Mouse (Mus musculus) stomach, embryonic 15.5 days (tissue): Measurements from ENCODE around the gene Gm5148. TPM values are rescaled to one million over a fixed set of nuclear protein-coding genes. Genes with fewer than 3 reads are reported as not detected.

Source experiments
- ATAC-seq: fragments of 200-750 bp; cut with Nextera tagmentation; 2 replicates; pipeline ENCODE4 v1.8.0; 2017; ENCODE audit warnings: low read depth, moderate number of reproducible peaks, moderate TSS enrichment; ENCODE audit not compliant: insufficient read depth, low FRiP score
- H3K27ac ChIP-seq: fragments of 300-500 bp; sonication (generic); 2 replicates; pipeline ENCODE4 v1.5.1; 2015; ENCODE audit warnings: mild to moderate bottlenecking, inconsistent platforms
- H3K27me3 ChIP-seq: fragments of 300-500 bp; sonication (generic); replicated peaks from 2 replicates; pipeline ENCODE4 v1.6.1; 2015; ENCODE audit warnings: inconsistent platforms
- H3K36me3 ChIP-seq: fragments of 300-500 bp; sonication (generic); 2 replicates; pipeline ENCODE4 v1.6.1; 2015; ENCODE audit warnings: inconsistent platforms
- H3K4me1 ChIP-seq: fragments of 300-500 bp; sonication (generic); 2 replicates; pipeline ENCODE4 v1.6.1; 2015; ENCODE audit warnings: inconsistent platforms
- H3K4me2 ChIP-seq: fragments of 300-500 bp; sonication (generic); 2 replicates; pipeline ENCODE4 v1.6.1; 2015; ENCODE audit warnings: mild to moderate bottlenecking, inconsistent platforms
- H3K4me3 ChIP-seq: fragments of 300-500 bp; sonication (generic); replicated peaks from 2 replicates; pipeline ENCODE4 v1.5.1; 2015; ENCODE audit warnings: inconsistent platforms
- H3K9ac ChIP-seq: fragments of 300-500 bp; sonication (generic); 2 replicates; pipeline ENCODE4 v1.6.1; 2015; ENCODE audit warnings: inconsistent platforms
- H3K9me3 ChIP-seq: fragments of 300-500 bp; sonication (generic); 2 replicates; pipeline ENCODE4 v1.6.1; 2016; ENCODE audit warnings: inconsistent platforms
- WGBS: fragments of 180-500 bp; shearing (Covaris S2); methylation state at CpG from one replicate; pipeline ENCODE4 v1.1.7; 2015; 5-methylcytosine and 5-hydroxymethylcytosine counted together
- polyA plus RNA-seq: library from polyadenylated mRNA; unstranded; fragments of >200 nt; fragmentation: Nextera tagmentation; extraction: Ambion mirVana; gene quantifications from 2 replicates; pipeline ENCODE4 v1.2.1, GENCODE M21; 2015

The Gm5148 gene
- polyA plus RNA-seq, 1 experiment from 2014 or later: 5.9 TPM

GRCm38 (mm10) chr3:37758124-37758523 lies 33.8 kb upstream of the Gm5148 start:
- WGBS: 10% methylated on average over 12 of the region's 12 CpGs
- Histone ChIP-seq H3K27ac (peak overlapping the region; percentile 60), H3K36me3 (no peaks in the 10 kb centered on the region), H3K4me2 (peak overlapping the region; percentile 39), H3K9ac (no peak overlapping the region), H3K4me3 (no peak overlapping the region), H3K27me3 (no peaks in the 10 kb centered on the region), H3K9me3 (no peaks in the 10 kb centered on the region), H3K4me1 (peaks cover 17% of the 10 kb centered on the region)
- ATAC-seq: peak; percentile 71; the same call in 1 of the 2 replicates

GRCm38 (mm10) chr3:37757613-37758012 lies 33.3 kb upstream of the Gm5148 start:
- Histone ChIP-seq H3K27ac (no peak overlapping the region), H3K4me1 (peaks cover 16% of the 10 kb centered on the region), H3K4me2 (no peak overlapping the region), H3K9ac (no peak overlapping the region), H3K4me3 (no peak overlapping the region), H3K27me3 (no peaks in the 10 kb centered on the region), H3K36me3 (no peaks in the 10 kb centered on the region), H3K9me3 (no peaks in the 10 kb centered on the region)
- no peak for ATAC-seq
- WGBS: 32% methylated on average over 4 of the region's 4 CpGs

GRCm38 (mm10) chr3:37756005-37756404 lies 31.7 kb upstream of the Gm5148 start:
- no peak overlapping the region for H3K9ac ChIP-seq
- no peaks in the 10 kb centered on the region for H3K36me3 ChIP-seq
- no peaks in the 10 kb centered on the region for H3K9me3 ChIP-seq
- H3K4me1 ChIP-seq: peaks cover 14% of the 10 kb centered on the region
- WGBS: 72% methylated on average over 2 of the region's 2 CpGs
- no peak overlapping the region for H3K4me2 ChIP-seq
- no peak overlapping the region for H3K4me3 ChIP-seq
- no peak overlapping the region for H3K27ac ChIP-seq
- ATAC-seq: no peak
- H3K27me3 ChIP-seq: no peaks in the 10 kb centered on the region

GRCm38 (mm10) chr3:37754639-37755038 lies 30.3 kb upstream of the Gm5148 start:
- no peak overlapping the region for H3K9ac ChIP-seq
- H3K4me3 ChIP-seq: no peak overlapping the region
- H3K36me3 ChIP-seq: no peaks in the 10 kb centered on the region
- no peaks in the 10 kb centered on the region for H3K27me3 ChIP-seq
- H3K9me3 ChIP-seq: no peaks in the 10 kb centered on the region
- WGBS: 88% methylated on average over 3 of the region's 3 CpGs
- peaks cover 14% of the 10 kb centered on the region for H3K4me1 ChIP-seq
- no peak for ATAC-seq
- no peak overlapping the region for H3K27ac ChIP-seq
- H3K4me2 ChIP-seq: no peak overlapping the region

DNA sequence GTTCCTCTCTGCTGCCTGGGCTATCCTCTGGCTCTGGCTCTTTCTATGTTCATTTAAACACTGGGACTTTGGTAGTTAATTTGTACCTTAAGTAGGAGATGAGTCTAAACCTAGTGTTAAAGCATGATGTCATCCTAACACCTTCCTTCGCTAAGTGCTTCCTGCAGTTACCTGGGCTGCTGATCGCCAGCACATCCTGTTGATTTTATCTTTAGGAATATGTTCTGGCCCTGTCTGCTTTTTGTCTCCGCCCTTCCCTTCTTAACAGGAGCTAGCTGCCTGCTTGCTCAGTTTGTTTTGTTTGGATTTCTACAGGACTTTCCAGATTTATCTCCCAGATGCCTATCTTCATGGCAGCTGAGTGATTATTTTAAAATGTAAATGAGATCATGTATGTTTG lies 28.9 kb upstream of the Gm5148 start:
- no peak overlapping the region for H3K9ac ChIP-seq
- H3K9me3 ChIP-seq: no peaks in the 10 kb centered on the region
- 62% methylated on average over 3 of the region's 3 CpGs for WGBS
- H3K27ac ChIP-seq: no peak overlapping the region
- no peak for ATAC-seq
- peaks cover 6% of the 10 kb centered on the region; the same call in 1 of the 2 replicates for H3K4me1 ChIP-seq
- no peaks in the 10 kb centered on the region for H3K36me3 ChIP-seq
- H3K27me3 ChIP-seq: no peaks in the 10 kb centered on the region
- no peak overlapping the region for H3K4me2 ChIP-seq
- no peak overlapping the region for H3K4me3 ChIP-seq

- peak; percentile 92 for ATAC-seq
- Histone ChIP-seq H3K27me3 (no peaks in the 10 kb centered on the region), H3K9ac (no peak overlapping the region), H3K27ac (peak overlapping the region; percentile 74), H3K4me3 (no peak overlapping the region), H3K4me2 (no peak overlapping the region), H3K9me3 (no peaks in the 10 kb centered on the region), H3K4me1 (no peaks in the 10 kb centered on the region), H3K36me3 (no peaks in the 10 kb centered on the region)
- 73% methylated on average over 16 of the region's 16 CpGs for WGBS
Observed at GRCm38 (mm10) chr3:37748002-37748733, 23.9 kb upstream of the Gm5148 start.

- no peak overlapping the region for H3K4me3 ChIP-seq
- H3K4me1 ChIP-seq: no peaks in the 10 kb centered on the region
- no peak overlapping the region for H3K9ac ChIP-seq
- H3K36me3 ChIP-seq: no peaks in the 10 kb centered on the region
- ATAC-seq: no peak
- H3K9me3 ChIP-seq: no peaks in the 10 kb centered on the region
- peak overlapping the region; percentile 74 for H3K27ac ChIP-seq
- H3K27me3 ChIP-seq: no peaks in the 10 kb centered on the region
- no peak overlapping the region for H3K4me2 ChIP-seq
- 71% methylated on average over 9 of the region's 9 CpGs for WGBS
Observed at GRCm38 (mm10) chr3:37747258-37748001, 23.1 kb upstream of the Gm5148 start.

GRCm38 (mm10) chr3:37744050-37744449 lies 19.8 kb upstream of the Gm5148 start:
- ATAC-seq: no peak
- H3K4me2 ChIP-seq: no peak overlapping the region
- no peak overlapping the region for H3K9ac ChIP-seq
- no peaks in the 10 kb centered on the region for H3K36me3 ChIP-seq
- no peaks in the 10 kb centered on the region for H3K9me3 ChIP-seq
- WGBS: 73% methylated on average over 2 of the region's 2 CpGs
- no peak overlapping the region for H3K27ac ChIP-seq
- no peaks in the 10 kb centered on the region for H3K27me3 ChIP-seq
- H3K4me3 ChIP-seq: no peak overlapping the region
- no peaks in the 10 kb centered on the region for H3K4me1 ChIP-seq

DNA sequence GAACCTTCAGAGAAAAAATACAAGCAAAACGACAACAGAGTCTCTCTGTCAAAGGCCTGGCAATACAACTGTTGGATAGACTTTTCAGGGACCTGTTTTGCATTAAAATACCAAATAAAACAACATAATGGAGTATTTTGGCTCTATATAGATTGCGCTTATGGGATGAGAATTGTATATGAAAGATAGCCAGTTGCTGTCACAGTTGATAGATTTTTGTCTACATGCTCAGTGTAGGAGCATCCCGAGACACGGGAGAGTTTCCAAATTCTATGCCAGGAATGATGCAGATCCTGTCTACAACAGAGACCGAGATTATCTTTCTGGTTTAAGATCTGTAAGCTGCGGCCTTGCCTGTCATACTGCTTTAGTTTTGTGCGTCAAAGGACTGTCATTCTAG lies 15.7 kb upstream of the Gm5148 start:
- no peak overlapping the region for H3K4me3 ChIP-seq
- no peak overlapping the region for H3K9ac ChIP-seq
- WGBS: 72% methylated on average over 7 of the region's 7 CpGs
- no peak overlapping the region for H3K4me2 ChIP-seq
- H3K9me3 ChIP-seq: no peaks in the 10 kb centered on the region
- no peaks in the 10 kb centered on the region for H3K36me3 ChIP-seq
- H3K4me1 ChIP-seq: peaks cover 6% of the 10 kb centered on the region; the same call in 1 of the 2 replicates
- no peaks in the 10 kb centered on the region for H3K27me3 ChIP-seq
- no peak for ATAC-seq
- no peak overlapping the region for H3K27ac ChIP-seq

- peak overlapping the region; percentile 46; the same call in 1 of the 2 replicates for H3K27ac ChIP-seq
- 78% methylated on average over 17 of the region's 17 CpGs for WGBS
- peaks cover 9% of the 10 kb centered on the region; the same call in 1 of the 2 replicates for H3K4me1 ChIP-seq
- H3K4me2 ChIP-seq: no peak overlapping the region
- no peak for ATAC-seq
- no peaks in the 10 kb centered on the region for H3K9me3 ChIP-seq
- no peak overlapping the region for H3K9ac ChIP-seq
- H3K27me3 ChIP-seq: no peaks in the 10 kb centered on the region
- no peaks in the 10 kb centered on the region for H3K36me3 ChIP-seq
- no peak overlapping the region for H3K4me3 ChIP-seq
Observed at GRCm38 (mm10) chr3:37738171-37738950, 14.1 kb upstream of the Gm5148 start.

GRCm38 (mm10) chr3:37737407-37737806 lies 13.1 kb upstream of the Gm5148 start:
- Histone ChIP-seq H3K4me1 (peaks cover 13% of the 10 kb centered on the region; the same call in 1 of the 2 replicates), H3K9me3 (no peaks in the 10 kb centered on the region), H3K4me3 (no peak overlapping the region), H3K27me3 (no peaks in the 10 kb centered on the region), H3K9ac (no peak overlapping the region), H3K36me3 (no peaks in the 10 kb centered on the region), H3K4me2 (no peak overlapping the region), H3K27ac (peak overlapping the region; percentile 46)
- ATAC-seq: no peak
- WGBS: 51% methylated on average over 6 of the region's 6 CpGs

DNA sequence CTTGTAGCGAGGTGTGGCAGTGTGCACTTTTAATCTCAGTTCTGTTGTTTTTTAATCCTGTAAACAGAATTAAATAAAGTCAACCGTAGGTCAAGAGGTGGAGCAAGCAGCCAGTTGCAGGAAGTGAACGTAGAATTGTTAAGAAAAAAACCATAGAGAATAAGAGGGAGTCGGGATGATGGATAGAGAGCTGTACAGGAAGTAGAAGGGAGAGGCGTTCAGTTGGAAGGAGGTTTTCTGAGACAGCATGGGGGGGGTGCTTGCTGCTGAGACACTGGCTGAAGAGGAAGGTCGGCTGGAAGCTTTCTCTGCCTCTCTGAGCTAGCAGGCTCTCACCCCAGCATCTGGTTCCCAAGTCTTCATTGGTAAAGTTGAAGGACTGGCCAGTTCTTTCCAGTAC lies 10.9 kb upstream of the Gm5148 start:
- Histone ChIP-seq H3K27me3 (no peaks in the 10 kb centered on the region), H3K4me1 (peaks cover 13% of the 10 kb centered on the region; the same call in 1 of the 2 replicates), H3K9ac (no peak overlapping the region), H3K36me3 (no peaks in the 10 kb centered on the region), H3K9me3 (no peaks in the 10 kb centered on the region), H3K4me3 (no peak overlapping the region), H3K4me2 (no peak overlapping the region), H3K27ac (no peak overlapping the region)
- WGBS: 40% methylated on average over 6 of the region's 6 CpGs
- no peak for ATAC-seq
